Mouse (Mus musculus) lung, adult 2 months (tissue): ENCODE data around the gene Dnajc5. TPM values are rescaled to one million over a fixed set of nuclear protein-coding genes. Genes with fewer than 3 reads are reported as not detected.

ENCODE experiments used
- DNase-seq: peaks from one replicate; pipeline ENCODE4 v3.0.0; 2022
- H3K4me1 ChIP-seq: fragments of 200-500 bp; 2 replicates; pipeline ENCODE4 v1.6.1; 2011; ENCODE audit warnings: low read length; ENCODE audit not compliant: control insufficient read depth, insufficient read depth
- H3K4me3 ChIP-seq: fragments of 200-500 bp; replicated peaks from 2 replicates; pipeline ENCODE3; 2011; ENCODE audit warnings: low read depth, mild to moderate bottlenecking, control low read depth, low read length; ENCODE audit errors: extremely low read depth
- CTCF ChIP-seq: fragments of 200-500 bp; IDR thresholded peaks from 2 replicates; pipeline ENCODE4 v1.5.1; 2011; ENCODE audit warnings: mild to moderate bottlenecking, low read length, control low read depth; ENCODE audit not compliant: insufficient read depth
- POLR2A ChIP-seq: fragments of 200-500 bp; IDR thresholded peaks from 2 replicates; pipeline ENCODE4 v1.6.1; 2011; ENCODE audit warnings: low read depth, mild to moderate bottlenecking, control low read depth, low read length, borderline replicate concordance; ENCODE audit errors: extremely low read depth
- WGBS: fragments of 180-500 bp; shearing (Covaris S2); methylation state at CpG from one replicate; pipeline ENCODE4 v1.1.7; 2018; 5-methylcytosine and 5-hydroxymethylcytosine counted together
- polyA plus RNA-seq: library from polyadenylated mRNA; depleted of rRNA; stranded (reverse); fragments of >200 nt; gene quantifications from 2 replicates; pipeline ENCODE4 v1.2.3, GENCODE M21; 2012

The Dnajc5 gene
- polyA plus RNA-seq, 1 experiment = 76.4 TPM

DNA sequence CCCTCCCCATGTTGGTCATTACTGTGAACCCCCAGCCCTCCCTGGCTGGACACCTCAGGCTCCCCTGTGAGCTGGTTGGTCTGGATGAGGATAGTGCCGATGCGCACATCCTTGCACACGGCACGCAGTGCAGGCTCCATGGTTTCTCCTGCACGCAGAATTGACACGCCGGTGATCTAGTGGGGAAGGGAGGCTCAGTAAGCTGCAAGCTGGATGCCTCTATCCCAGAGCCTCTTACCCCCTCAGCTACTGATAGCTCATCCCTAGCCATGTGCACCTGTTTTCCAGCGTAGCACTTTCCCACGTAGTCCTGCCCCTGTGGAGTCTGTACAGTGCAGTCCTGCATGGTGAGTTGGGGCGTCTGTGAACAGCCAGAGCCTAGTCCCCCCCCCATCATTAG is 49.6 kb downstream of the Dnajc5 start:
- no peak for DNase-seq
- Histone ChIP-seq H3K4me1 (no peaks in the 10 kb centered on the region), H3K4me3 (no peak overlapping the region)
- TF ChIP-seq POLR2A (no peak), CTCF (no peak)
- WGBS = 95% methylated on average over 10 of the region's 10 CpGs

DNA sequence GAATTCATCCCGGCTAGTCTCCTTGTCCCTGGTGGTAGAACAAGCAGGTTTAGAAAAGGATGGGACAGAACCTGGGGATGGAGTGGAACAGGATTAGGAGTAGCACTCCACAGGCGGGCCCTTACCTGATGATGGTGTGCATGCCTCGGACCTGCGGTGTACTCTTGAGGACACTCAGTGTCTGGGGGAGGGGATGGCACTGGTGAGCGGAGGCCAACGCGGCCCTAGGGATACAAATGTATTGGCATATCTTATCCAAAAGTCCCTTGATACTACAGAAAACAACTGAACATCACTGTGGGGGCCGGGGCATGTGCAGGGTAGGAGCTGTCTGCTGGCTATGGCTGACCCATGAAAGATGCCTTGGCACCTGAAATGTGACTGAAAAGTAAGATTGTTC is 50.1 kb downstream of the Dnajc5 start:
- no peak for TF ChIP-seq CTCF
- TF ChIP-seq POLR2A = no peak
- Histone ChIP-seq H3K4me3 (no peak overlapping the region), H3K4me1 (no peaks in the 10 kb centered on the region)
- WGBS = 86% methylated on average over 8 of the region's 8 CpGs
- no peak for DNase-seq

DNA sequence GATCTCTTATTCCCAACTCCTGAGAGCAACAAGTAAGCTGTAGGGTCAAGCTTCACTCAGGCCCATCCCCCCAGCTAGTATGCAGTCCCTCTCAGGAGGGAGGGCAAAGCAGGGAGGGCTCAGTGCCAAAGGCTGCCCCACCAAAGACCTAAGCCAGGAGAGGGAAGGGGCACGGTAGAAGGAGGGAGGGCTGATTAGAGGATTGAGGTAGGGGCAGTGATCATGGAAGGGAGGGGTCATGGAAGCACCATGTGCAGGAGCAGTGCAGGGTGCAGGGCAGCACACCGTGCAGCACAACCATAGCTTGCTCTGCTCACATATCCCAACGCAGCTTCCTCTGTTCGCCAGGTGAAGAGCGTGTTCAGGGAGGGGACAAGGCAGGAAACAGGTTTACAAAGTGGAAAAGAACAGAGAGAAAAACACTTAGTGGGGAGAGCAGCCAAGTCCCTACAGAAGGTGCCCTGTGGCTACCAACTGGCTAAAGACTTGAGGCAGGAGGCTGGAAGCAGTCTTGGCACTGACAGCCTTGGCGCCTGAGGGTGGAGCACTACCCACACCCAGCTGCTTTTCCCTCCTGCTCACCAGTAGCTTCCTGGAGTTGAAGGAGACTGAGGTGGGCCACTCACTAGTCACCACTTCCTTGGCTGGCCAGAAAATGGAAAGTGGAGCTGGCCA is 50.8 kb downstream of the Dnajc5 start:
- DNase-seq = no peak
- no peak for TF ChIP-seq POLR2A
- no peak for TF ChIP-seq CTCF
- Histone ChIP-seq H3K4me3 (no peak overlapping the region), H3K4me1 (no peaks in the 10 kb centered on the region)
- WGBS = 61% methylated on average over 6 of the region's 6 CpGs

DNA sequence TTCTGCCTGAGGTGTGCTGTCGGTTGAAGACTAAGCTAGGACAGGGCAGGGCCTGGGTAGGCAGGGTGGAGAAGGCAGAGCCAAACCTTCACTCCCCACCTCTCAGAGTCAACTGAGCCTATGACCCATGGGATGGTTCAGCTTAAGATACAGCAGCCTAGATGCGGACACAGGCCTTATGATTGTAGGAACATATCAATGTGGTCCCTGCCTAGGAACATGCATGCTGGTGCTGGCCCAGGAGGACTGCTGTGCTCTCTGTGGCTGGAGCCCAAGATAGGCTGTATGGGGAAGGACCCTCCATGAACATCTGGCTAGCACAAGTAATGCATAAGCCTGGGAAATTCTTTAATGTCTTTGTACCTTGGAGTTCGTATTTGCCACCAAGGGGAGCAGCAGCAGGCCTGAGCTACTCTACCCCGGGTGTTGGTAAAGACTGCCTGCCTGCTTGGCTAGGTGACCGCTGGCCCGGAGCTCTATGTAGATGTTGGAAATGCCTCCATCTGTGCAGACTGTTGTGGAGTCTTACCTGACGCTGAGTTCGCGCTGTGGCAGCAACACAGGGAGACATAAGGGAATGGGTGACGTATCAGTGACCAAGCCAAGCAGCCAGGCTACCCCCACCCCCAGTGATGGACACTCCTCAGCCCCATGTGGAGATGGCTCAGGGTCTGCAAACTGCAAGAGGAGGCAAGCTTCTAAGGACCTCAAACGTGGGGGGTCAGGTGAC is 51.8 kb downstream of the Dnajc5 start:
- no peak for DNase-seq
- no peak overlapping the region for H3K4me3 ChIP-seq
- 91% methylated on average over 11 of the region's 11 CpGs for WGBS
- TF ChIP-seq CTCF = no peak
- no peak for TF ChIP-seq POLR2A
- H3K4me1 ChIP-seq = no peaks in the 10 kb centered on the region

DNA sequence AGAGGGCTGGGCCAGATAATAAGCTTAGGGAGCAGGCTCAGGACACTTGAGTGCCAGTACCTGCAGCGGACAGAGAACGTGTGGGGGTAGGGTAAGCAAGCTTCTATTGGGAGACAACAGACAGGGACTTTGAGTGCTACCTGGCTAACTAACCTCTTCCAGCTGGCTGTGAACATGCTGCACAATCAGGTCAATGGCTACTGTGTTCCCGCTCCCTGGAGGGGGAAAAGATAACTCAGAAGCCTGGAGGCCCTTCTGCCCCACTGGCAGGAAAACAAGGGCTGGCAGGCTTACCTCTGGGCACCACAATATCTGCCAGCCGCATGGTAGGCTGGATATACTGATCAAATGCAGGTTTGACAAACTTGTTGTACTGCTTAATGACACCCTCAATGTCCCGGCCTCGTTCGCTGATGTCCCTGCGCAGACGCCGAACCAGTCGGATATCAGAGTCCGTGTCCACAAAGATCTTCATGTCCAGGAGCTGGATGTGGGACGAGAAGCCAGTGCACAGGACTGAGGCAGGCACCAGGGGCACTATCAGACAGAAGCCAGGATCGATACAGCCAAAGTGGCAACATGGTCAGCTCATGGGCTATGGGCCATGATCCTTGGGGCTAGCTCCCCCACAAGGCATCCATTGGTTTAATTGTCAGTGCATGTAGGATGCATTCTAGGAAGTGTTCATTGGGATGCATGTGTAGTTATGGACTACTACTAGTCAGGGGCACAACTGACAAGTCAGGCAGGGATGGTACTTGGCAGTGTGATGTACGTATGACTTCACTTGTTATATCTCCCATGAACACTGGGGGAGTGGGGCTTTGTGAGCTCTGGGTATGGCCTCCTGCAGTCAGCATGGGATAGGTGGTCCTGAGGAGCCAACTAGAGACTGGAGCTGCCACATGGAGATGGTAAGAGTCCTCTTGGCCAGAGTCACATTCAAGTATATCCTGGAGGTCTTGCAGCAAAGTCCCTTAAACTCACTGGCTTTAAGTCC is 52.9 kb downstream of the Dnajc5 start:
- no peaks in the 10 kb centered on the region for H3K4me1 ChIP-seq
- 94% methylated on average over 15 of the region's 15 CpGs for WGBS
- no peak overlapping the region for H3K4me3 ChIP-seq
- TF ChIP-seq CTCF = no peak
- no peak for TF ChIP-seq POLR2A
- DNase-seq = no peak

DNA sequence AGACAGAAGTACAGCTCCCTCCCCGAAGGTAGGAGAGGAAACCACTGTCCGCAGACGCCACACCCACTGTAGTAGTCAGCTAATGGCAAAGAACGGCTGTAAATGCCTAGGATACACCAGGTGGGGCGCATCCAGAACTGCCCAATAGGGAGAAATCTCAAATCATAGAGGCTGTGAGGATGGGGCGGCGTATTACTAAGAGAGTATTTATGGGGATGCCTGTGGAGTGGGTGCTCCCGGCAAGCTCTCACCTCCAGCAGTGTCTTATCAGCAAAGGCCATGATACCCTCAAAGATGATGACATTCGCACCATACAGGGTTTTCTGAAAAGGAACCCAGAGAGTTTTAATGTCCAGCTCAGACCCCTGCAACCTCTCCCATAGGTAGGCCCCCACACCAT is 53.7 kb downstream of the Dnajc5 start:
- no peak overlapping the region for H3K4me3 ChIP-seq
- H3K4me1 ChIP-seq = no peaks in the 10 kb centered on the region
- TF ChIP-seq CTCF = no peak
- TF ChIP-seq POLR2A = no peak
- no peak for DNase-seq
- 88% methylated on average over 9 of the region's 9 CpGs for WGBS

DNA sequence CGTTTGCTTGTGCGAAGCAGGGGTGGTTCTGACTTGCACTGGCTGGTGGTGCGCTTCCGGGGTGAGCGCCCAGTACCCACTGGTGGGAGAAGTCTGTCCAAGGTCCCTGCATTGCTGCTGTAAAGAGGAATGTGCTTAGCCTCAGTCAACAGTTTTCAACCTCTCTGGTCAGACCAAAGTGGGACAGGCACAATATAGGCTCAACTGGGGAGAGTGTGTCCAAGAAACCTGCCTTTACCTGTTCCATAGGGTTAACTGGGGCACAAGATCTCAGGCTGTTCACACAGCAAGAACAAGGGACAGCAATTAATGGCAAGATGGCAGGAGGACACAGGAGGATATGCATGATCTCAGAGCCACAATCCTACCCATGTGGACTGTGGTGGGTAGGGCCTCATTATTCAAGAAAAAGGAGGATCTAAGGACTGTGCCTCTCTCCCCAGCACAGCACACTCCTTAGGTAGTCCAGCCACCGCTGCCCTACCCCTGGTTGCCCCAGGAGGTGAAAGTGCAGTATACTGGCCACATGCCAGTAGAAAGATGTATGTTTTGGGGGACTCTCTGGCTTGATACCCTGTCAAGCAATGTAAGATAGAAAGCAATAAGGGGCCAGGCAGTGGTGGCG is 54.7 kb downstream of the Dnajc5 start:
- no peaks in the 10 kb centered on the region for H3K4me1 ChIP-seq
- no peak overlapping the region for H3K4me3 ChIP-seq
- DNase-seq = no peak
- 93% methylated on average over 7 of the region's 7 CpGs for WGBS
- TF ChIP-seq CTCF (no peak), POLR2A (no peak)

DNA sequence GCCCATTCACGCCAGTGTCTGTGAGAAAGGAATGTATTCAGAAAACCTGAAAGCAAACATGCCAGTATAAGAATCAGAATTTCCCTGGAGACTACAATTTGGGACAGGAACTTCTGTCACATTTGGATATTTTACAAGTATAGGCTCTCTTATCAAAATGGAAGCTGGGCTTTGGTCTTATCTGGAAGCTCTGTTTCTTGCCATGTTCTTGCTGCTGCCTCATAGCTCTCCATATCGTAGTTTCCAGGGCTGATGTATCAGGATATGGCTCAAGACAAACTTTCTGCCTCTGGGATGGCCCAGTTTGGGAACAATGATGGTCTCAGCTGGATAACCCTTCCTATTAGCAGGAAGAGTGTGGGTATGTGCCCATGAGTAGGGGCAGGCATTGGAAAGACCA is 56.3 kb downstream of the Dnajc5 start:
- no peak overlapping the region for H3K4me3 ChIP-seq
- no peaks in the 10 kb centered on the region for H3K4me1 ChIP-seq
- 88% methylated on average over 2 of the region's 2 CpGs for WGBS
- TF ChIP-seq POLR2A (no peak), CTCF (no peak)
- DNase-seq = no peak

DNA sequence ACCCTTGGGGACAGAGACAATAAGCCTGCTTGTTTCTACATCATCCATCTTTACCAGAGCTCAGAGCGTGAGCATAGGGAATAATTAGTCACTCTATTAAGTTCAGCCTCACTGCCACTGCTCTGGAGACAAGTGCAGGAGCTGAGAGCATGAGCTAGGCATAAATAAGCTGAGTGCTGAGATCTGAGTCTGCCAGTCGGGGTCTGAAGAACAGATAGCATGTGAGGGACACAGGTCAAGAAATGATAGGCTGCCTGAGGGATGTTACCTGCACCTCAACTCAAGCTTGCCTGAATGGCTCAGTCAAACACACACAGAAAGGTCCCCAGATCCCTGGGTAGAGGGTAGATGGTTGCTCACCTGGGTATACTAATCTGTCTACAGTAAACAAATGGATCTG is 56.8 kb downstream of the Dnajc5 start:
- DNase-seq = no peak
- WGBS = 67% methylated on average over 2 of the region's 2 CpGs
- H3K4me3 ChIP-seq = no peak overlapping the region
- no peak for TF ChIP-seq POLR2A
- TF ChIP-seq CTCF = no peak
- no peaks in the 10 kb centered on the region for H3K4me1 ChIP-seq
